Mouse (Mus musculus) midbrain, embryonic 13.5 days (tissue): ENCODE measurements around the gene Lactb. TPM values are rescaled to one million over a fixed set of nuclear protein-coding genes. Genes with fewer than 3 reads are reported as not detected.

ENCODE experiments used
- polyA plus RNA-seq: library from polyadenylated mRNA; unstranded; fragments of >200 nt; fragmentation: Nextera tagmentation; extraction: Ambion mirVana; gene quantifications from 2 replicates; pipeline ENCODE4 v1.2.1, GENCODE M21; 2015

The Lactb gene
- polyA plus RNA-seq, 1 experiment from 2014 or later = 10.8 TPM

Other genes with a start within 250 kb of the Lactb start
- gene Aph1b, start 180.0 kb downstream of the Lactb start, polyA plus RNA-seq = 23.3 and 24.7 TPM in 2 replicates
- gene Gm10647, start 178.4 kb downstream of the Lactb start, polyA plus RNA-seq = 0.34 and 0.69 TPM in 2 replicates
- 2.1 and 2.8 TPM in 2 replicates for gene Aph1c, start 140.8 kb downstream of the Lactb start, polyA plus RNA-seq
- gene Rab8b, start 55.8 kb downstream of the Lactb start, polyA plus RNA-seq = 31.1 and 32.4 TPM in 2 replicates
- 340 and 349 TPM in 2 replicates for gene Rps27l, start 29.4 kb downstream of the Lactb start, polyA plus RNA-seq
- 115 and 118 TPM in 2 replicates for gene Tpm1, start 73.9 kb upstream of the Lactb start, polyA plus RNA-seq